Mouse (Mus musculus) B cell, adult 2 months (primary cell): ENCODE results near the gene Gm5538.

Experiments
- DNase-seq, 2 experiments: peaks; one replicate each; pipeline ENCODE4 v3.0.0; 2022

Gene Gm5538

DNA sequence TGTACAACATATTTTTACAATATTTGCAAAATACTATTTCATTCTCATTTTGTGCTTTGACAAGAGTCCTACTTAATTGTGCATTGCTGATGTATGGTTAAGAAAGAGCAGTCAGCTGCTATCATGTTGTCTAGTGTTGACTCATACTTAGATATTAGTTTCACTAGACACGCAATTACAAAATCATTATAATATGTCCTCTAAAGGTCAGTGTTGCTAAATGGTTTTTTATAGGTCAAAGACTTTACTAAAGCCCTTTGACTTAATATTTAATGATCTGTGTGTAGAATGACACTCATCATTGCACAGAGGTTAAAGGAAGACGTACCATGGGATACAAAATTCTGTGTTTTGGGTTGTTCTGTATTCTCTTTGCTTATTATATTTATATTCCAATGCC, at the start of gene Gm5538:
TSS of gene Gm5538 (plus strand) at position 301 of the 400 bp plus-strand sequence.
- no peak for DNase-seq

DNA sequence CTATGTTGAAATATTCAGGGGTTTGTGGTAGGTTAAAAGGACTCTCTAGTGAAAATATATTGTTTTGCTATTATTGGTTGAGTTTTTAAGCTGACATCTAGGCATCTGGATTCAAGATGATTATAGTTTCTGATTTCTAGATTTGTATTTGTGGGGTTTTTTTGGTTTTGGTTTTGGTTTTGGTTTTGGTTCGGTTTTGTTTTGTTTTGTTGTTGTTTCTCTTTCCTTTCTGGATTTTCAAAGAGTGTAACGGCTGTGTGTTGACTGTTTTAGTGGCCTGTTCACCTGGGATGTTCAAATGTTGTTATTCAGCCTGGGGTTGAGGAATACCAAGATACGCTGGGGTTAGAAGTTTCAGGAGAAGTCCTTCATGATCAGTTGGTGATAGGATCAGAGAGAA, 32.2 kb upstream of the Gm5538 start:
- no peak for DNase-seq

DNA sequence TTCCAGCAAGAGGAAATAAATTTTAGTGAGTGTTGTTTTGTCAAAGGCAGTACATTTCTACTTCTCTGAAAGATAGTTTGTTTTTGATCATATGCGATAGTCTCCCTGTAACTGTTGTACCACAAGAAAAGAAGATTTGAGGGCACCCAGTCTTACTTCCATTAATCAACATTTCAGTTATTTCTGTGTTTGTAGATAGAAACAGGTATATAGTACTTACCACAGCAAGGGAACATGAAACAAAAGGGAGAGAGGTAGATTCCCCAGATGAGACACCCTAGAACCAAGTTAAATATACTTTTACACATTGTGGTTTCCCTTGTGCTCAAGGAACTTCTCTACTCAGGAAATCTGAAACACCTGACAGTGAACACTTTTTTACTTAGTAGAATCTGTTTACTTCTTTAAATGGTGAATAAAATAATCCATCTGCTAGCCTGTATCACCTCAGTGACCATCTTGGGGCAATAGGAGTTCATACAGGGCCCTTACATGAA, 26.9 kb upstream of the Gm5538 start:
- DNase-seq, result no peak

DNA sequence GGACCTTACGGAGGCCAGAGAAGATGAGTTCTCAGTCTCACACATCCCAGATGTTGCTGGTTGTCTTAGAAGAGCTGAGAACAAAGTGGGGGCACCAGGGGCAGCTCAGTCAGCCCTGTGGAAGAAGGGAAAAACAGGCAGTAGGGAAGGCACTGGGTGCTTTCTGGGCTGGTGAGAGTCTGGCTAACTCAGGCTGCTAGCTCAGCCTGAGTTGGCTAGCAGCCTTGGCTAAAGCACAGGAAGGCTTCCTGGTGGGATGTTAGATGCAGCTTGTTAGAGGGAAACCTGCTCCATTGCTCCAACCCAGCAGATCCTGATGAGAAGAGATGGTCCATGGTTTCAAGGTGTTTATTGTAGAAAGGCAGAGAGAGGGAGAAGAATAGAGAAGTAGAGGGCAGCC, 10.3 kb downstream of the Gm5538 start:
- no peak for DNase-seq

DNA sequence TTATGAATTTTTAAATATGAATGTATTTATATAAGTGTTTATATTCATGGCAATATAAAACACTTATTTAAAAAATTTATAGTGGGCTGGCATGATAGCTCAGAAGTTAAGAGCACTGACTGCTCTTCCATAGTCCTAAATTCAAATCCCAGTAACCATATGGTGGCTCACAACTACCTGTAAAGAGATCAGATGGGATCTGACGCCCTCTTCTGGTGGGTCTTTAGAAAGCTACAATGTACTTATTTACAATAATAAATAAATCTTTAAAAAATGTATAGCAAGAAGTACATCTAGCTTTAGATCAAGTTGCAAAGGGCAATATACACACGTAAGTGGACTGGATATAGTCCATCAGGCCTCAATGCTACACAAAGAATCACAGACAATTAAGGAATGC, 14.6 kb downstream of the Gm5538 start:
- peak; percentile 34 to 42 for DNase-seq
